8 mouse cellular contexts compared by ENCODE assay signal in the genomic region with DNA sequence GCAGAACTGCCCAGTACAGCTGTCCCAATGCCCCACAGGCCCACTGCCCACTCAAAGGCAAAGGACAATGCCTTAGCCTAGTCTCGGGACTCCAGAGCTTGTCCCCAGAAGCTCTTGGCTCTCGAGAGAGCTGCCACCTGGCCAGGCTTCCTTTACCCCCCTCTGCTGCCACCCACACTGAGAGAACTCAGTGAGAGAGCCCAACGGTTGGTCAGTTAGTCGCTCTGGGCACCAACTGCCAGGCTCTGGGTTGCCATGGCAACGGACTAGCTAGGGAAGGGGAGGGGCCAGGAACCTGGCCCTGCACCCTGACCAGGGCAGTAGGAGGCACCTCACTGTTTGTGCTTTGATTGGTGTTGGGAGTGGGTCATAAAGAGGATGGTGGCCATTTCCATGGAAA. TPM values are rescaled to one million over a fixed set of nuclear protein-coding genes. Genes with fewer than 3 reads are reported as not detected.
DNase-seq lines count a peak whose midpoint lies in the region; ATAC-seq and TF ChIP-seq lines count a peak whose summit lies in the region.

No protein-coding gene starts in this region.

- no peak overlapping the region for H3K4me2 ChIP-seq in embryonic facial prominence, embryonic 14.5 days (ENCODE audit: low read depth, low read length)
- no peak overlapping the region for H3K4me2 ChIP-seq in midbrain, postnatal 0 days (ENCODE audit: low read depth, low read length, poor library complexity, severe bottlenecking)

- H3K9ac ChIP-seq in embryonic facial prominence, embryonic 14.5 days (ENCODE audit: low read depth, low read length): no peak overlapping the region
- H3K9ac ChIP-seq in midbrain, postnatal 0 days (replicated peaks; ENCODE audit: low read length, poor library complexity, severe bottlenecking): no peak overlapping the region

- 37% methylated on average over 5 of the region's 5 CpGs for WGBS in embryonic facial prominence, embryonic 14.5 days
- WGBS in embryonic facial prominence, embryonic 10.5 days: 48% methylated on average over 5 of the region's 5 CpGs
- WGBS in midbrain, postnatal 0 days: 21% methylated on average over 5 of the region's 5 CpGs

- no peak for ATAC-seq in embryonic facial prominence, embryonic 14.5 days (ENCODE audit: low read depth)
- ATAC-seq in midbrain, postnatal 0 days (ENCODE audit: low FRiP score): peak; percentile 29; the same call in 1 of the 2 replicates
- ATAC-seq in erythroblast, adult 5-6 weeks (replicated peaks; ENCODE audit: low FRiP score, poor library complexity, severe bottlenecking): no peak

- H3K4me3 ChIP-seq in embryonic facial prominence, embryonic 14.5 days (ENCODE audit: low read depth, low read length): no peak overlapping the region
- H3K4me3 ChIP-seq in embryonic facial prominence, embryonic 10.5 days: no peak overlapping the region
- no peak overlapping the region for H3K4me3 ChIP-seq in midbrain, postnatal 0 days (ENCODE audit: low read depth, low read length)

- H3K9me3 ChIP-seq in embryonic facial prominence, embryonic 14.5 days (ENCODE audit: control insufficient read depth, low read length): no peaks in the 10 kb centered on the region
- H3K9me3 ChIP-seq in embryonic facial prominence, embryonic 10.5 days: no peaks in the 10 kb centered on the region
- no peaks in the 10 kb centered on the region for H3K9me3 ChIP-seq in midbrain, postnatal 0 days (ENCODE audit: low read length)

- DNase-seq in embryonic facial prominence, embryonic 14.5 days (ENCODE audit: low spot score): peak; percentile 21
- DNase-seq in embryonic facial prominence, embryonic 10.5 days (ENCODE audit: low spot score): no peak
- DNase-seq in ovary, adult 18-20 months (ENCODE audit: low spot score): peak; percentile 24
- DNase-seq in ovary, postnatal 10 days (ENCODE audit: low spot score): no peak
- DNase-seq in kidney, postnatal 36 days: peak; percentile 11 to 41
- peak; percentile 88 for DNase-seq in midbrain, postnatal 0 days (ENCODE audit: low spot score)
- DNase-seq in heart, adult 18-20 months: no peak

- peaks cover 39% of the 10 kb centered on the region for H3K27me3 ChIP-seq in embryonic facial prominence, embryonic 14.5 days (replicated peaks; ENCODE audit: control insufficient read depth, insufficient read depth, low read length)
- peaks cover 71% of the 10 kb centered on the region for H3K27me3 ChIP-seq in embryonic facial prominence, embryonic 10.5 days (replicated peaks; ENCODE audit: low read depth, poor library complexity, severe bottlenecking)
- no peaks in the 10 kb centered on the region; the same call in 1 of the 2 replicates for H3K27me3 ChIP-seq in midbrain, postnatal 0 days (ENCODE audit: insufficient read depth, low read length)

- no peaks in the 10 kb centered on the region for H3K4me1 ChIP-seq in embryonic facial prominence, embryonic 14.5 days (ENCODE audit: control insufficient read depth, insufficient read depth, low read length)
- peaks cover 18% of the 10 kb centered on the region for H3K4me1 ChIP-seq in embryonic facial prominence, embryonic 10.5 days
- peaks cover 14% of the 10 kb centered on the region for H3K4me1 ChIP-seq in midbrain, postnatal 0 days (ENCODE audit: insufficient read depth, low read length)

- no peak; the same call in 1 of the 2 replicates for TF ChIP-seq CTCF in midbrain, postnatal 0 days (IDR thresholded peaks at IDR 0.05)

- no peaks in the 10 kb centered on the region for H3K36me3 ChIP-seq in embryonic facial prominence, embryonic 14.5 days (ENCODE audit: control insufficient read depth, insufficient read depth, low read length)
- no peaks in the 10 kb centered on the region for H3K36me3 ChIP-seq in embryonic facial prominence, embryonic 10.5 days (replicated peaks)
- H3K36me3 ChIP-seq in midbrain, postnatal 0 days (ENCODE audit: insufficient read depth, low read length): peaks cover 30% of the 10 kb centered on the region

- no peak overlapping the region for H3K27ac ChIP-seq in embryonic facial prominence, embryonic 14.5 days (replicated peaks; ENCODE audit: low read depth, low read length)
- H3K27ac ChIP-seq in embryonic facial prominence, embryonic 10.5 days (replicated peaks): no peak overlapping the region
- no peak overlapping the region for H3K27ac ChIP-seq in midbrain, postnatal 0 days (ENCODE audit: low read depth, low read length)

RNA-seq across cellular contexts. Expression of a gene that starts 48.2 kb away (rescaled TPM):
- 0.18 and 0.28 TPM in 2 replicates for polyA plus RNA-seq in embryonic facial prominence, embryonic 14.5 days (2014; fragmentation: Nextera tagmentation; extraction: Ambion mirVana)
- 0.05 and 0.16 TPM in 2 replicates for polyA plus RNA-seq in embryonic facial prominence, embryonic 10.5 days (2016; fragmentation: Nextera tagmentation; extraction: Ambion mirVana)
- total RNA-seq in midbrain, postnatal 0 days (2014; rRNA removed): 44.6 and 52.1 TPM in 2 replicates
- polyA plus RNA-seq in midbrain, postnatal 0 days (2015; fragmentation: Nextera tagmentation; extraction: Ambion mirVana): 10.2 and 10.7 TPM in 2 replicates
- total RNA-seq in heart, adult 18-20 months (2021): 1 to 10 TPM; 1.6 to 2.2 TPM
- not detected in 2 replicates for total RNA-seq in erythroblast, adult 5-6 weeks (2015; ENCODE audit: low replicate concordance)
- total RNA-seq in erythroblast, adult 5-6 weeks (2017; ENCODE audit: low replicate concordance): 0.09 TPM in 1 of 2 replicates, not detected in the other

Comparison
In these comparisons a context has a peak if more than half of its experiments do, and no peak if none do; other contexts are left out.
1. DNase-seq: peak in embryonic facial prominence, embryonic 14.5 days (single experiment), ovary, adult 18-20 months (single experiment), kidney, postnatal 36 days (2 of 2) and midbrain, postnatal 0 days (single experiment); none in embryonic facial prominence, embryonic 10.5 days (single experiment), ovary, postnatal 10 days (single experiment) and heart, adult 18-20 months (0 of 2).
2. RNA of a gene that starts 48.2 kb away (total RNA-seq): 44.6 to 52.1 TPM in midbrain, postnatal 0 days; 1.6 to 2.2 TPM in heart, adult 18-20 months and 0.09 TPM in erythroblast, adult 5-6 weeks; every median in the first group is over 10 times any median in the second.